Mouse (Mus musculus) intestine, embryonic 14.5 days (tissue): ENCODE results near the gene Bcap31. TPM values are rescaled to one million over a fixed set of nuclear protein-coding genes. Genes with fewer than 3 reads are reported as not detected.

Source experiments
- ATAC-seq: fragments of 200-750 bp; cut with Nextera tagmentation; replicated peaks from 2 replicates; pipeline ENCODE4 v1.8.0; 2017; ENCODE audit warnings: low read depth, moderate number of reproducible peaks, moderate TSS enrichment, moderate library complexity; ENCODE audit not compliant: low FRiP score, low TSS enrichment
- DNase-seq: peaks from one replicate; pipeline ENCODE4 v3.0.0-alpha.2; 2018; ENCODE audit warnings: low spot score
- H3K27ac ChIP-seq: fragments of 300-500 bp; sonication (generic); 2 replicates; pipeline ENCODE4 v1.5.1; 2014; ENCODE audit warnings: low read depth, mild to moderate bottlenecking, control low read depth
- H3K27me3 ChIP-seq: fragments of 300-500 bp; sonication (generic); replicated peaks from 2 replicates; pipeline ENCODE4 v1.6.1; 2014; ENCODE audit warnings: low read length, control low read depth; ENCODE audit not compliant: control insufficient read depth, insufficient read depth
- H3K36me3 ChIP-seq: fragments of 300-500 bp; sonication (generic); 2 replicates; pipeline ENCODE4 v1.6.1; 2014; ENCODE audit warnings: low read length, control low read depth; ENCODE audit not compliant: control insufficient read depth, insufficient read depth
- H3K4me1 ChIP-seq: fragments of 300-500 bp; sonication (generic); replicated peaks from 2 replicates; pipeline ENCODE4 v1.6.1; 2014; ENCODE audit warnings: low read length, control low read depth, mixed read lengths; ENCODE audit not compliant: control insufficient read depth, insufficient read depth
- H3K4me2 ChIP-seq: fragments of 300-500 bp; sonication (generic); 2 replicates; pipeline ENCODE4 v1.6.1; 2014; ENCODE audit warnings: low read length
- H3K4me3 ChIP-seq: fragments of 300-500 bp; sonication (generic); 2 replicates; pipeline ENCODE4 v1.5.1; 2014; ENCODE audit warnings: low read depth, low read length, control low read depth, mixed read lengths
- H3K9ac ChIP-seq: fragments of 300-500 bp; sonication (generic); 2 replicates; pipeline ENCODE4 v1.6.1; 2014; ENCODE audit warnings: mild to moderate bottlenecking, low read length
- H3K9me3 ChIP-seq: fragments of 300-500 bp; sonication (generic); 2 replicates; pipeline ENCODE4 v1.6.1; 2016; ENCODE audit warnings: low read length, control low read depth; ENCODE audit not compliant: control insufficient read depth
- WGBS: fragments of 180-500 bp; shearing (Covaris S2); extraction: QIAGEN DNeasy Blood & Tissue Kit; methylation state at CpG from one replicate; pipeline ENCODE4 v1.1.7; 2014; 5-methylcytosine and 5-hydroxymethylcytosine counted together
- polyA plus RNA-seq: library from polyadenylated mRNA; unstranded; fragments of >200 nt; fragmentation: Nextera tagmentation; extraction: Ambion mirVana; gene quantifications from 2 replicates; pipeline ENCODE4 v1.2.1, GENCODE M21; 2014

Bcap31 gene
- polyA plus RNA-seq, 1 experiment from 2014 or later: 236 TPM

DNA sequence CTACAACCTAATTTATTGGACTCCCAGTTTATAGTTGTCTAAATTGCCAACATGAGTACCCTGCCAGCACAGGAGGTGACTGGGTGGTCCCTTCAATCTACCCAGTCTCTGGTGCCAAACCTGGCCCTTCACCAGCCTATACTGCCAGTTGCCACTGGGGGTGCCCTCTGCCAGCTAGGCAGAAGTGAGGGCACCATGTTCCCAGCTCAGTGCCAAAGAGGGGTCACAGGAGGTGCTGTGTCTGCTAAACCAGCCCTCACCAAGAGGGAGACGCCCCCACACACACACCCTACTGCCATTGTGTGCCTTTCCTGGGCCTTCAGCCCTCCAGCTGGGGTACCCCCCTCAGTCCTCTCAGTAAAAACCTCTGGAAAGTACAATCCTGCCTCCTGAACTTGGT lies 22.2 kb upstream of the Bcap31 start:
- H3K4me1 ChIP-seq: no peaks in the 10 kb centered on the region
- no peak overlapping the region for H3K27ac ChIP-seq
- H3K27me3 ChIP-seq: no peaks in the 10 kb centered on the region
- WGBS: 57% methylated on average over 1 of the region's 1 CpGs
- H3K9ac ChIP-seq: no peak overlapping the region
- no peak overlapping the region for H3K4me3 ChIP-seq
- no peak for DNase-seq
- no peak overlapping the region for H3K4me2 ChIP-seq
- no peaks in the 10 kb centered on the region; the same call in 1 of the 2 replicates for H3K36me3 ChIP-seq
- no peak for ATAC-seq
- H3K9me3 ChIP-seq: no peaks in the 10 kb centered on the region

DNA sequence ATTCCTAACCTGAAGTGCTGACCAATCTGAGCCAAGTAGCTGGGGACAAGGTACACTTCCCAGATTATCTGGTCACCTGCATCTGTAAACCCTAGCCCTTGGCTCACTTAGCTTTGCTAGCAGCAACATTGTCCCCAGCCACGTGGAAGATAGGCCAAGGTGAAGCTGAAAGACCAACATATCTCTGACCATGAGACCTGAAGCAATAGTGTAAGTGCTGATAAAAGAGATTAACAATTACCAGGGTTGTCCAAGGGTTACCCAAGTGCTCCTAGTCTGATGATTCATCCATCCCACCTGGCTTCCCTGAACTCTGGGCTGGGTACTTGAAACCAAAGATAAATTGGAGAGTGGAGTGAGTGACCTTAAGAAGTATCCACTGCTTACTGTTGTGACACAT lies 14.9 kb upstream of the Bcap31 start:
- DNase-seq (no peak), ATAC-seq (no peak)
- H3K9ac ChIP-seq: no peak overlapping the region
- peaks cover 8% of the 10 kb centered on the region for H3K36me3 ChIP-seq
- no peak overlapping the region for H3K4me3 ChIP-seq
- 57% methylated on average over 1 of the region's 1 CpGs for WGBS
- H3K27me3 ChIP-seq: no peaks in the 10 kb centered on the region
- H3K4me1 ChIP-seq: no peaks in the 10 kb centered on the region
- H3K4me2 ChIP-seq: no peak overlapping the region
- no peak overlapping the region for H3K27ac ChIP-seq
- H3K9me3 ChIP-seq: no peaks in the 10 kb centered on the region

DNA sequence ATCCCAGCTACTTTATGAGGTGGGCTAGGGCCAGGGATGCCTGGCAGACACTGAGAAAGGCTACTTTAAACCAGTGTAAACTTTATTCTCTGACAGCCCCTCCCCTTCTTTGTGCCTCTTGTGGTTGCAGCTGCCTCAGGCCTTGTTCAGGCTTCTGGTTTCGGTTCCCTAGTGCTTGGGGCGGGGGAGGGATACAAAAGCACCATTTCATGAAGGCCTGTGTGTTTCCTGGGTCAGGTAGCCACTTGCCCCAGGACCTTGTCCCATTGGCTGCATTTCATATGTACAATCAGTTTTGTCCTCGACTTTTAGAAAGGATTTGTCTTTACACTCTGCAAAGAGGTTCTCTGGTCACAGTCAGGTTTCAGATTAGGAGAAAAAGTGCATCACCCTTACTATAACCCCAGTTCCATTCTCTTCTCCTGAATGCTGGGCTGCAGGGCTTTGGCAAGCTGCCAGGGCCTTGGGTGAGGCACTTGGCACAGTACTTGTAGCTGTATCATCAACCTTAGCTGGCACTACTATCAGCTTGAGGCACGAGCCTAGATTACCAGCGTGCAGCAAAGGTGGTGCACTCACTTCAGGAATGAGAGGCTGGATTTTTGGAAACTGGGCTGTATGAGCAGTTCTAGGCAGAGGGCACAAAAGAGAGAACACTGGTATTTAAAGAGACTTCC lies 2.8 kb upstream of the Bcap31 start:
- H3K9me3 ChIP-seq: no peaks in the 10 kb centered on the region
- no peak for DNase-seq
- 42% methylated on average over 5 of the region's 5 CpGs for WGBS
- no peaks in the 10 kb centered on the region for H3K27me3 ChIP-seq
- peak overlapping the region; percentile 60 for H3K4me2 ChIP-seq
- no peak overlapping the region for H3K4me3 ChIP-seq
- H3K36me3 ChIP-seq: no peaks in the 10 kb centered on the region; the same call in 1 of the 2 replicates
- no peak for ATAC-seq
- no peak overlapping the region for H3K9ac ChIP-seq
- peaks cover 17% of the 10 kb centered on the region for H3K4me1 ChIP-seq
- H3K27ac ChIP-seq: peak overlapping the region; percentile 16; the same call in 1 of the 2 replicates

DNA sequence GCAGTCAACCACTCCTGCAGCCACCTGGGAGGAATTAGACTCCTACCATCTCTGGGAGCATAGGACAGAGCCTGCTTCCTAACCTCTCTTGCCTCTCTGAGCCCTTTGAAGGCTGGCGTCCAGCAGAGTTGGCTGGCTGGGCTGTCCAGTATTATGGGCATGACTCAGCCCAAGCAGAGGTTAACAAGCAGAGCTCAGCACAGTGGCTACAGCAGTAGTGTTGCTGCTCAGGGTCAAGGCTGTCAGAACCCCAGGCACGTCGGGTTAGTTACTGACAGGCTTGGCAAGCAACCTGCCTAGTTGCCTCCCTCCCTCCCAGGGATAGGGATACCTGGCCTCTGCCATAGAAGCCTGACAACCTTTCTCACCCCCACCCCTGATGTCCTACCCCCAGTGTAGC lies 2.3 kb upstream of the Bcap31 start:
- Histone ChIP-seq H3K4me2 (peak overlapping the region; percentile 60), H3K4me1 (peaks cover 17% of the 10 kb centered on the region), H3K9ac (no peak overlapping the region), H3K4me3 (no peak overlapping the region), H3K36me3 (no peaks in the 10 kb centered on the region; the same call in 1 of the 2 replicates), H3K27me3 (no peaks in the 10 kb centered on the region), H3K27ac (no peak overlapping the region), H3K9me3 (no peaks in the 10 kb centered on the region)
- WGBS: 38% methylated on average over 3 of the region's 3 CpGs
- DNase-seq (no peak), ATAC-seq (no peak)

DNA sequence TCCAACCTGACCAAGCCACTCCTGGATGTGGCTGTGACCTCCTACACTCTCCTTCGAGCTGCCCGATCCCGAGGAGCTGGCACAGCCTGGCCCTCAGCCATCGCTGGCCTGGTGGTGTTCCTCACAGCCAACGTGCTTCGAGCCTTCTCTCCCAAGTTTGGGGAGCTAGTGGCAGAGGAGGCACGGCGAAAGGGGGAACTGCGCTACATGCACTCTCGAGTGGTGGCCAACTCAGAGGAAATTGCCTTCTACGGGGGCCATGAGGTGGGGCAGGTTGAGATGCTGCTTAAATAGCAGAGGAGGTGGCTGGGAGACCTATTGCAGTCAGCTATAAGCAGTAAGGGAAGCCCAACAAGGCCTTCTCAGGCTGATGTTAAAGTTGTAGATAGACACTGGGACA lies 1.7 kb upstream of the Bcap31 start:
- H3K9ac ChIP-seq: peak overlapping the region; percentile 42; the same call in 1 of the 2 replicates
- H3K27ac ChIP-seq: no peak overlapping the region
- peak overlapping the region; percentile 60 for H3K4me2 ChIP-seq
- H3K36me3 ChIP-seq: no peaks in the 10 kb centered on the region; the same call in 1 of the 2 replicates
- H3K4me3 ChIP-seq: peak overlapping the region; percentile 51; the same call in 1 of the 2 replicates
- no peak for ATAC-seq
- DNase-seq: no peak
- 67% methylated on average over 11 of the region's 11 CpGs for WGBS
- peaks cover 17% of the 10 kb centered on the region for H3K4me1 ChIP-seq
- no peaks in the 10 kb centered on the region for H3K27me3 ChIP-seq
- no peaks in the 10 kb centered on the region for H3K9me3 ChIP-seq

DNA sequence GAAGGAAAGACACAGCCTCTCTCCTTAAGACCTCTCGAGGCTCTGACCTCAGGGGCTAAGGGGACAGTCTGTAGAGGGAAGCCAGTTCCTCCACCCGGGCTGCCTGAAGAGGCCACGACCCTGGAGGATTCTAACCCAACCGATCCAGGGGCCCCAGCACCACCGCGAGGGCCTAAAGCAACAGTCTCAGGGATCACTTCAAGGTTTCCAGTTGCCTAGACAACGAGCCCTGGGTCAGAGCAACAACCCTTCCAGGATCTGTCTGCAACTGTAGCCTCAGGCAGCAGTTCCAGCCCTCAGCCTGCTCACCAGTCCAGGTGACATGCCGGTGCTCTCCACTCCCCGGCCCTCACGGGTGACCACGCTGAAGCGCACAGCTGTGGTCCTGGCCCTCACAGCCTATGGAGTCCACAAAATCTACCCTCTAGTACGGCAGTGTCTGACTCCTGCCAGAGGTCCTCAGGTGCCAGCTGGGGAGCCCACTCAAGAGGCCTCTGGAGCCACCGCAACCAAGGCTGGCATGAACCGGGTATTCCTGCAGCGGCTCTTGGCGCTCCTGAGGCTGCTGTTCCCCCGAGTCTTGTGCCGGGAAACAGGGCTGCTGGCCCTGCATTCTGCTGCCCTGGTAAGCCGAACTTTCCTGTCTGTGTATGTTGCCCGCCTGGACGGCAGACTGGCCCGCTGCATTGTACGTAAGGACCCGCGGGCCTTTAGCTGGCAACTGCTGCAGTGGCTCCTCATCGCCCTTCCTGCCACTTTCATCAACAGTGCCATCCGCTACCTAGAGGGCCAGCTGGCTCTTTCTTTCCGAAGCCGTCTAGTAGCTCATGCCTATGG lies 952 bp upstream of the Bcap31 start:
- Histone ChIP-seq H3K36me3 (no peaks in the 10 kb centered on the region; the same call in 1 of the 2 replicates), H3K4me1 (peaks cover 17% of the 10 kb centered on the region), H3K27ac (peak overlapping the region; percentile 57; the same call in 1 of the 2 replicates), H3K4me2 (peak overlapping the region; percentile 60), H3K9me3 (no peaks in the 10 kb centered on the region), H3K9ac (peak overlapping the region; percentile 42), H3K4me3 (peak overlapping the region; percentile 51), H3K27me3 (no peaks in the 10 kb centered on the region)
- DNase-seq (no peak), ATAC-seq (peak; percentile 54; the same call in 1 of the 2 replicates)
- 29% methylated on average over 26 of the region's 30 CpGs for WGBS

DNA sequence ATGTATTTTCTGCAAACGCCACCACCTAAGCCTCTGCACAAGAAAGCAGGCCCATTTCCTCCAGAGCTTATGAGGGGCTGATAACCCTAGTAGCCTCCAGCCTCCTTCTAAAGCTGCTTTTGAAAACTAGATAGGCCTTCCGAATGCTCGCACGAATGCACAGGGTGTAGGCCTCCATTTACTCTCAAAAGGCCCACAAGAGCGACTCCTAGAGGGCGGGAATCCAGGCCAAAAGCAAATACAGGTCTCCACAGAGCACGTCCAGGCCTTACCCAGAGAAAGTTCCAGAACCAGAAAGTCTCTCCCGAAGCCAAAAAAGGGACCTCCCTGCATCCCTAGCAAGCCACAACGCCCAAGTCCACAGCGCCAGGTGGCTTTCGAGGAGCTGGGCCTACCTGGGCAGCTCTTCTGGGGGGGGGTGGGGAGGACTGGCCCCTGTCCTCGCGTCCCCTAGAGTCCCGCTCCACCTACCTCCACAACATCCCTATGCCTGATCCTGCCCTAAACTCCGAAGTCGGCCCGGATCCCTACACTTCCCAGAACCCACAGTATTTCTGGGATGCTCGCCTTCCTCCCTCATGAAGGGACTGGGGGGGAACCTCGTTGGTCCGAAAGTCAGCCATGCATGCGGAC lies 383 bp downstream of the Bcap31 start:
- H3K9ac ChIP-seq: peak overlapping the region; percentile 59
- H3K27me3 ChIP-seq: no peaks in the 10 kb centered on the region
- peaks cover 17% of the 10 kb centered on the region for H3K4me1 ChIP-seq
- no peaks in the 10 kb centered on the region for H3K9me3 ChIP-seq
- WGBS: 19% methylated on average over 21 of the region's 21 CpGs
- H3K4me2 ChIP-seq: peak overlapping the region; percentile 58
- peaks cover 7% of the 10 kb centered on the region; the same call in 1 of the 2 replicates for H3K36me3 ChIP-seq
- H3K4me3 ChIP-seq: peak overlapping the region; percentile 51
- DNase-seq (peak; percentile 60), ATAC-seq (peak; percentile 45)
- H3K27ac ChIP-seq: peak overlapping the region; percentile 59; the same call in 1 of the 2 replicates

DNA sequence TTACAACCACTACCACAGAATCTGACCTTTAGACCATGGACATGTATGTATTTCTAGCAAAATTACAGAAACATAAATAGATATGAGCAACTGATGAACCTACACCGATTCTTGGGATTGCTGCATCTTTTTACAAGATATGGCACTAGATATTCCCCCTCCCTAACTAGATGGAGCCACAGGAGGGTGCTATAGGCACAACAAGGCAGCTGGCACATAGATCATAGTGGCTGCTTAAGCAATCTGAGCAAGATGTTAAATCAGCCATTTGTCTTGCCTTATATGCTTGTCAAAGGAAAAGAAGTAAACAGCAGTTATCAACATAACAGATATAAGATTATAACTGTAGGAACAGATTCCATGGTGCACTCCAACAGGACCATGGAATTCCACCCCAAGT lies 15.5 kb downstream of the Bcap31 start:
- DNase-seq: no peak
- Histone ChIP-seq H3K4me1 (no peaks in the 10 kb centered on the region), H3K9me3 (no peaks in the 10 kb centered on the region), H3K27me3 (no peaks in the 10 kb centered on the region), H3K36me3 (peaks cover 33% of the 10 kb centered on the region), H3K4me2 (no peak overlapping the region), H3K27ac (no peak overlapping the region), H3K9ac (no peak overlapping the region), H3K4me3 (no peak overlapping the region)
- no peak for ATAC-seq
- 80% methylated on average over 1 of the region's 1 CpGs for WGBS
